Mouse (Mus musculus) forebrain, postnatal 0 days (tissue): Measurements from ENCODE around the gene Ppfia1. TPM values are rescaled to one million over a fixed set of nuclear protein-coding genes. Genes with fewer than 3 reads are reported as not detected.

Source experiments
- ATAC-seq: fragments of 200-750 bp; cut with Nextera tagmentation; 2 replicates; pipeline ENCODE4 v1.8.0; 2017; ENCODE audit warnings: mild to moderate bottlenecking, moderate library complexity
- DNase-seq: peaks from one replicate; pipeline ENCODE4 v3.0.0-alpha.2; 2015
- H3K27ac ChIP-seq: fragments of 300-500 bp; sonication (generic); 2 replicates; pipeline ENCODE4 v1.5.1; 2014; ENCODE audit warnings: low read depth, mild to moderate bottlenecking, antibody characterized with exemption, low read length, moderate library complexity, mixed read lengths
- H3K27me3 ChIP-seq: fragments of 300-500 bp; sonication (generic); 2 replicates; pipeline ENCODE4 v1.6.1; 2014; ENCODE audit warnings: mild to moderate bottlenecking, low read length, mixed read lengths; ENCODE audit not compliant: insufficient read depth
- H3K36me3 ChIP-seq: fragments of 300-500 bp; sonication (generic); 2 replicates; pipeline ENCODE4 v1.6.1; 2014; ENCODE audit warnings: mild to moderate bottlenecking, moderate library complexity; ENCODE audit not compliant: insufficient read depth
- H3K4me1 ChIP-seq: fragments of 300-500 bp; sonication (generic); 2 replicates; pipeline ENCODE4 v1.6.1; 2014; ENCODE audit warnings: antibody characterized with exemption; ENCODE audit not compliant: insufficient read depth
- H3K4me2 ChIP-seq: fragments of 300-500 bp; sonication (generic); 2 replicates; pipeline ENCODE4 v1.6.1; 2014; ENCODE audit warnings: low read depth, mild to moderate bottlenecking, moderate library complexity
- H3K4me3 ChIP-seq: fragments of 300-500 bp; sonication (generic); 2 replicates; pipeline ENCODE4 v1.5.1; 2014; ENCODE audit warnings: low read depth, low read length, mixed read lengths
- H3K9ac ChIP-seq: fragments of 300-500 bp; sonication (generic); 2 replicates; pipeline ENCODE4 v1.6.1; 2014; ENCODE audit warnings: mild to moderate bottlenecking
- H3K9me3 ChIP-seq: fragments of 300-500 bp; sonication (generic); 2 replicates; pipeline ENCODE4 v1.6.1; 2016; ENCODE audit warnings: low read length
- CTCF ChIP-seq: sonication (generic); IDR thresholded peaks from 2 replicates; pipeline ENCODE4 v1.5.1; 2016; ENCODE audit warnings: antibody characterized with exemption, control low read depth, low read depth
- WGBS: fragments of 180-500 bp; shearing (Covaris S2); extraction: QIAGEN DNeasy Blood & Tissue Kit; methylation state at CpG from one replicate; pipeline ENCODE4 v1.1.7; 2014; 5-methylcytosine and 5-hydroxymethylcytosine counted together
- polyA plus RNA-seq: library from polyadenylated mRNA; unstranded; fragments of >200 nt; fragmentation: Nextera tagmentation; extraction: Ambion mirVana; gene quantifications from 2 replicates; pipeline ENCODE4 v1.2.1, GENCODE M21; 2015
- total RNA-seq: library from RNA; depleted of rRNA; stranded (reverse); fragments of >200 nt; gene quantifications from 2 replicates; pipeline ENCODE4 v1.2.3, GENCODE M21; 2014

The Ppfia1 gene
- total and polyA plus RNA-seq, 2 experiments from 2014 or later, result 15.2 to 53.8 TPM

- H3K36me3 ChIP-seq, result peaks cover 20% of the 10 kb centered on the region; the same call in 1 of the 2 replicates
- no peaks in the 10 kb centered on the region for H3K27me3 ChIP-seq
- ATAC-seq, result no peak
- H3K9me3 ChIP-seq, result no peaks in the 10 kb centered on the region
- H3K27ac ChIP-seq, result no peak overlapping the region
- no peak for DNase-seq
- TF ChIP-seq CTCF, result no peak
- H3K4me2 ChIP-seq, result no peak overlapping the region
- H3K4me1 ChIP-seq, result peaks cover 12% of the 10 kb centered on the region; the same call in 1 of the 2 replicates
- WGBS, result 92% methylated on average over 1 of the region's 1 CpGs
- no peak overlapping the region for H3K9ac ChIP-seq
- no peak overlapping the region for H3K4me3 ChIP-seq
Observed at GRCm38 (mm10) chr7:144550811-144551210, 2.7 kb downstream of the Ppfia1 start.

GRCm38 (mm10) chr7:144549904-144550566, 3.5 kb downstream of the Ppfia1 start:
- Histone ChIP-seq H3K9ac (no peak overlapping the region), H3K36me3 (peaks cover 20% of the 10 kb centered on the region; the same call in 1 of the 2 replicates), H3K4me3 (no peak overlapping the region), H3K27me3 (no peaks in the 10 kb centered on the region), H3K27ac (no peak overlapping the region), H3K4me1 (peaks cover 12% of the 10 kb centered on the region; the same call in 1 of the 2 replicates), H3K9me3 (no peaks in the 10 kb centered on the region), H3K4me2 (no peak overlapping the region)
- 100% methylated on average over 2 of the region's 2 CpGs for WGBS
- DNase-seq (no peak), ATAC-seq (no peak)
- TF ChIP-seq CTCF, result no peak

- no peak for TF ChIP-seq CTCF
- H3K4me1 ChIP-seq, result no peaks in the 10 kb centered on the region
- H3K4me3 ChIP-seq, result no peak overlapping the region
- ATAC-seq (no peak), DNase-seq (no peak)
- no peak overlapping the region for H3K9ac ChIP-seq
- no peak overlapping the region for H3K4me2 ChIP-seq
- H3K9me3 ChIP-seq, result no peaks in the 10 kb centered on the region
- no peak overlapping the region for H3K27ac ChIP-seq
- H3K27me3 ChIP-seq, result no peaks in the 10 kb centered on the region
- 82% methylated on average over 3 of the region's 3 CpGs for WGBS
- H3K36me3 ChIP-seq, result peaks cover 5% of the 10 kb centered on the region; the same call in 1 of the 2 replicates
Observed at GRCm38 (mm10) chr7:144545231-144545630, 8.3 kb downstream of the Ppfia1 start.

GRCm38 (mm10) chr7:144541351-144541750, 12.2 kb downstream of the Ppfia1 start:
- Histone ChIP-seq H3K4me1 (0 out of 2 replicates have a peak, but pooled peaks cover 4% of the 10 kb centered on the region), H3K36me3 (0 out of 2 replicates have a peak, but pooled peaks cover 2% of the 10 kb centered on the region), H3K4me3 (no peak overlapping the region), H3K9me3 (no peaks in the 10 kb centered on the region), H3K27me3 (no peaks in the 10 kb centered on the region), H3K9ac (no peak overlapping the region), H3K4me2 (no peak overlapping the region), H3K27ac (no peak overlapping the region)
- no peak for ATAC-seq
- DNase-seq, result no peak
- TF ChIP-seq CTCF, result no peak
- WGBS, result 92% methylated on average over 5 of the region's 5 CpGs

- Histone ChIP-seq H3K4me2 (no peak overlapping the region), H3K27me3 (no peaks in the 10 kb centered on the region), H3K4me1 (0 out of 2 replicates have a peak, but pooled peaks cover 4% of the 10 kb centered on the region), H3K9me3 (no peaks in the 10 kb centered on the region), H3K36me3 (0 out of 2 replicates have a peak, but pooled peaks cover 2% of the 10 kb centered on the region), H3K9ac (no peak overlapping the region), H3K4me3 (no peak overlapping the region), H3K27ac (no peak overlapping the region)
- ATAC-seq (no peak), DNase-seq (no peak)
- WGBS, result 67% methylated on average over 2 of the region's 2 CpGs
- TF ChIP-seq CTCF, result no peak
Observed at GRCm38 (mm10) chr7:144539146-144539545, 14.4 kb downstream of the Ppfia1 start.

- H3K4me2 ChIP-seq, result no peak overlapping the region
- H3K9ac ChIP-seq, result no peak overlapping the region
- DNase-seq (peak; percentile 21), ATAC-seq (peak; percentile 68)
- no peak for TF ChIP-seq CTCF
- 0 out of 2 replicates have a peak, but pooled peaks cover 2% of the 10 kb centered on the region for H3K36me3 ChIP-seq
- no peaks in the 10 kb centered on the region for H3K9me3 ChIP-seq
- 0 out of 2 replicates have a peak, but pooled peaks cover 4% of the 10 kb centered on the region for H3K4me1 ChIP-seq
- H3K4me3 ChIP-seq, result no peak overlapping the region
- H3K27me3 ChIP-seq, result no peaks in the 10 kb centered on the region
- WGBS, result 60% methylated on average over 4 of the region's 4 CpGs
- H3K27ac ChIP-seq, result no peak overlapping the region
Observed at GRCm38 (mm10) chr7:144538030-144538644, 15.4 kb downstream of the Ppfia1 start.

GRCm38 (mm10) chr7:144536367-144536766, 17.2 kb downstream of the Ppfia1 start:
- 86% methylated on average over 3 of the region's 3 CpGs for WGBS
- no peak for DNase-seq
- H3K36me3 ChIP-seq, result 0 out of 2 replicates have a peak, but pooled peaks cover 2% of the 10 kb centered on the region

More at GRCm38 (mm10) chr7:144536367-144536766, 17.2 kb downstream of the Ppfia1 start:
- no peak overlapping the region for H3K9ac ChIP-seq
- no peaks in the 10 kb centered on the region for H3K9me3 ChIP-seq
- TF ChIP-seq CTCF, result no peak
- no peak overlapping the region for H3K27ac ChIP-seq
- 0 out of 2 replicates have a peak, but pooled peaks cover 4% of the 10 kb centered on the region for H3K4me1 ChIP-seq
- no peak for ATAC-seq
- H3K4me3 ChIP-seq, result no peak overlapping the region
- H3K4me2 ChIP-seq, result no peak overlapping the region
- no peaks in the 10 kb centered on the region for H3K27me3 ChIP-seq
